Comparison of ENCODE assay signal across 21 mouse cellular contexts in the genomic region with DNA sequence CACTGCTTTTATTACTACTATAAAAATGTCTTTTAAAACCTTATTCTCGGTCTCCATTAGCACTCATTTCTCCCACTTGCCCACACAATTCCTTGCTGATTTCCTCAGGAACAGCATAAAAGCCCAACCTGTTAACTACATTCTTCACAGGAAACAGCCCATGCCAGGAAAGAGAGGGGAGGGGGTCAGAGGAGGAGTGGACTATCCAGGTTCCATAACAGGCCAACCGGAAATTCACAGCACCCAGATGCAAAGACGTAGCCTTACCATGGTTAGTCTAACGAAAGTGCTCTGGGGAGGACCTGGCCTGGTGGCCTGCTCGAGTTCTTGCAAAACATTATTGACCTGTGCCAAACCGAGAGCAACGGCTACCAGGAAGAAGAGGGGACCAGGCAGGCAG.
"Had no signal": no experiment of that assay in that cellular context is flagged by ENCODE, and none has a peak within 500 bp of the region (broad histone marks: within the 10 kb centered on the region; RNA-seq: fewer than 3 reads in every experiment).

No protein-coding gene starts in this region.

- ATAC-seq: forebrain, postnatal 0 days; hindbrain, postnatal 0 days; intestine, embryonic 16.5 days; liver, embryonic 12.5 days had no signal

- H3K4me3 ChIP-seq: gastrocnemius, adult 2 months; heart, embryonic 10.5 days; heart, embryonic 12.5 days; hindbrain, embryonic 13.5 days; hindbrain, embryonic 15.5 days; layer of hippocampus, adult 2 months; left cerebral cortex, adult 2 months; limb, embryonic 15.5 days; liver, embryonic 12.5 days had no signal

- H3K9ac ChIP-seq: forebrain, postnatal 0 days; heart, embryonic 12.5 days; hindbrain, embryonic 13.5 days; hindbrain, embryonic 15.5 days; limb, embryonic 15.5 days; liver, embryonic 12.5 days; liver, embryonic 14.5 days had no signal

- H3K4me2 ChIP-seq: heart, embryonic 12.5 days; hindbrain, embryonic 13.5 days; hindbrain, embryonic 15.5 days; limb, embryonic 15.5 days; liver, embryonic 12.5 days had no signal

- H3K27ac ChIP-seq: gastrocnemius, adult 2 months; heart, embryonic 10.5 days; hindbrain, embryonic 13.5 days; hindbrain, embryonic 15.5 days; hindbrain, postnatal 0 days; layer of hippocampus, adult 2 months; left cerebral cortex, adult 2 months; limb, embryonic 15.5 days; liver, embryonic 12.5 days; liver, embryonic 14.5 days had no signal

- H3K36me3 ChIP-seq: heart, embryonic 10.5 days; heart, embryonic 12.5 days; hindbrain, embryonic 13.5 days; hindbrain, embryonic 15.5 days; limb, embryonic 15.5 days; liver, embryonic 12.5 days had no signal

- DNase-seq: forebrain, postnatal 0 days; gastrocnemius, adult 2 months; gastrocnemius, postnatal 10 days; gastrocnemius, postnatal 25 days; heart, adult 18-20 months; heart, postnatal 10 days; kidney, adult 18-20 months; kidney, postnatal 10 days; kidney, postnatal 25 days; lung, adult 18-20 months had no signal

- H3K27me3 ChIP-seq: heart, embryonic 12.5 days; hindbrain, embryonic 13.5 days; hindbrain, embryonic 15.5 days; limb, embryonic 15.5 days; liver, embryonic 12.5 days had no signal

- H3K9me3 ChIP-seq: heart, embryonic 10.5 days; heart, embryonic 12.5 days; hindbrain, embryonic 13.5 days; hindbrain, embryonic 15.5 days; limb, embryonic 15.5 days; liver, embryonic 12.5 days had no signal
